Comparison of ENCODE assay signal across 9 mouse cellular contexts in genomic region chr14:102748687-102749086, GRCm38 (mm10).
DNase-seq lines count a peak whose midpoint lies in the region; ATAC-seq and TF ChIP-seq lines count a peak whose summit lies in the region.
"Had no signal": no experiment of that assay in that cellular context is flagged by ENCODE, and none has a peak within 500 bp of the region (broad histone marks: within the 10 kb centered on the region; RNA-seq: fewer than 3 reads in every experiment).

No protein-coding gene starts in this region.

- POLR2A ChIA-PET in Patski (lab: Charles Lee), result no interaction called here

- no peaks in the 10 kb centered on the region for H3K27me3 ChIP-seq in forebrain, embryonic 14.5 days (replicated peaks; ENCODE audit: control insufficient read depth, insufficient read depth, low read length)
- H3K27me3 ChIP-seq in forebrain, embryonic 16.5 days (replicated peaks; ENCODE audit: control insufficient read depth, insufficient read depth, low read length), result no peaks in the 10 kb centered on the region
- no peaks in the 10 kb centered on the region for H3K27me3 ChIP-seq in kidney, embryonic 15.5 days
- H3K27me3 ChIP-seq in Patski, result no peaks in the 10 kb centered on the region
- H3K27me3 ChIP-seq in forebrain, embryonic 10.5 days (ENCODE audit: poor library complexity, severe bottlenecking), result no peaks in the 10 kb centered on the region

- peak; percentile 11 for DNase-seq in forebrain, embryonic 14.5 days (ENCODE audit: low spot score)
- DNase-seq in kidney, postnatal 36 days, result peak; percentile 8 to 22
- peak; percentile 9 for DNase-seq in Patski (ENCODE audit: low read depth, low spot score)
- DNase-seq in lung, postnatal 10 days, result peak; percentile 59
- no peak for DNase-seq in embryo, embryonic 10 days (ENCODE audit: low spot score)
- DNase-seq in forebrain, embryonic 10.5 days (ENCODE audit: extremely low spot score, low spot score), result no peak

- no peak overlapping the region for H3K9ac ChIP-seq in forebrain, embryonic 14.5 days (ENCODE audit: low read length)
- H3K9ac ChIP-seq in forebrain, embryonic 16.5 days (replicated peaks; ENCODE audit: low read depth, low read length), result no peak overlapping the region
- H3K9ac ChIP-seq in kidney, embryonic 15.5 days, result no peak overlapping the region
- H3K9ac ChIP-seq: liver, embryonic 14.5 days had no signal

- no peak overlapping the region for H3K4me3 ChIP-seq in forebrain, embryonic 14.5 days (ENCODE audit: low read depth, low read length)
- no peak overlapping the region for H3K4me3 ChIP-seq in forebrain, embryonic 16.5 days (replicated peaks; ENCODE audit: low read length)
- no peak overlapping the region for H3K4me3 ChIP-seq in kidney, embryonic 15.5 days (replicated peaks)
- H3K4me3 ChIP-seq in forebrain, embryonic 10.5 days, result no peak overlapping the region

- in situ Hi-C loops in Patski (cut with MboI; ENCODE audit: low pct_unique_long_range_greater_than_20kb), result no loop called here

- WGBS in forebrain, embryonic 14.5 days, result 60% methylated on average over 1 of the region's 1 CpGs
- 55% methylated on average over 1 of the region's 1 CpGs for WGBS in forebrain, embryonic 16.5 days
- 44% methylated on average over 1 of the region's 1 CpGs for WGBS in kidney, embryonic 15.5 days
- WGBS in forebrain, embryonic 10.5 days, result 78% methylated on average over 1 of the region's 1 CpGs

- no peaks in the 10 kb centered on the region for H3K9me3 ChIP-seq in forebrain, embryonic 14.5 days (replicated peaks; ENCODE audit: control insufficient read depth, low read length)
- H3K9me3 ChIP-seq in forebrain, embryonic 16.5 days (ENCODE audit: control insufficient read depth, low read length), result no peaks in the 10 kb centered on the region
- no peaks in the 10 kb centered on the region for H3K9me3 ChIP-seq in kidney, embryonic 15.5 days (replicated peaks)
- H3K9me3 ChIP-seq in forebrain, embryonic 10.5 days, result no peaks in the 10 kb centered on the region

- no peak for ATAC-seq in forebrain, embryonic 14.5 days
- ATAC-seq in forebrain, embryonic 16.5 days, result no peak
- ATAC-seq in kidney, embryonic 15.5 days (replicated peaks; ENCODE audit: low FRiP score), result no peak
- ATAC-seq in Patski, result no peak

- H3K4me1 ChIP-seq in forebrain, embryonic 14.5 days (ENCODE audit: control insufficient read depth, insufficient read depth, low read length), result no peaks in the 10 kb centered on the region
- H3K4me1 ChIP-seq in forebrain, embryonic 16.5 days (replicated peaks; ENCODE audit: control insufficient read depth, insufficient read depth, low read length), result no peaks in the 10 kb centered on the region
- H3K4me1 ChIP-seq in kidney, embryonic 15.5 days, result no peaks in the 10 kb centered on the region
- H3K4me1 ChIP-seq in forebrain, embryonic 10.5 days, result no peaks in the 10 kb centered on the region

- CTCF ChIA-PET in Patski (lab: Charles Lee), result no interaction called here

- no peak overlapping the region for H3K4me2 ChIP-seq in forebrain, embryonic 14.5 days (ENCODE audit: low read length)
- no peak overlapping the region for H3K4me2 ChIP-seq in forebrain, embryonic 16.5 days (ENCODE audit: low read length)
- H3K4me2 ChIP-seq in kidney, embryonic 15.5 days, result no peak overlapping the region

- H3K27ac ChIP-seq in forebrain, embryonic 14.5 days (ENCODE audit: low read depth, low read length), result no peak overlapping the region
- H3K27ac ChIP-seq in forebrain, embryonic 16.5 days (ENCODE audit: low read length), result no peak overlapping the region
- no peak overlapping the region for H3K27ac ChIP-seq in kidney, embryonic 15.5 days
- no peak overlapping the region for H3K27ac ChIP-seq in forebrain, embryonic 10.5 days
- H3K27ac ChIP-seq: liver, embryonic 14.5 days had no signal

- TF ChIP-seq CTCF in Patski (IDR thresholded peaks at IDR 0.05), result no peak

- H3K36me3 ChIP-seq in forebrain, embryonic 14.5 days (ENCODE audit: control insufficient read depth, insufficient read depth, low read length), result no peaks in the 10 kb centered on the region
- no peaks in the 10 kb centered on the region for H3K36me3 ChIP-seq in forebrain, embryonic 16.5 days (ENCODE audit: control insufficient read depth, insufficient read depth)
- H3K36me3 ChIP-seq in kidney, embryonic 15.5 days, result no peaks in the 10 kb centered on the region
- no peaks in the 10 kb centered on the region for H3K36me3 ChIP-seq in forebrain, embryonic 10.5 days (replicated peaks)

Comparison
In these comparisons a context has a peak if more than half of its experiments do, and no peak if none do; other contexts are left out.
1. DNase-seq: peak in forebrain, embryonic 14.5 days (single experiment), kidney, postnatal 36 days (2 of 2), Patski (single experiment) and lung, postnatal 10 days (single experiment); none in embryo, embryonic 10 days (single experiment) and forebrain, embryonic 10.5 days (single experiment).